30 mouse cellular contexts compared by ENCODE assay signal in the genomic region with DNA sequence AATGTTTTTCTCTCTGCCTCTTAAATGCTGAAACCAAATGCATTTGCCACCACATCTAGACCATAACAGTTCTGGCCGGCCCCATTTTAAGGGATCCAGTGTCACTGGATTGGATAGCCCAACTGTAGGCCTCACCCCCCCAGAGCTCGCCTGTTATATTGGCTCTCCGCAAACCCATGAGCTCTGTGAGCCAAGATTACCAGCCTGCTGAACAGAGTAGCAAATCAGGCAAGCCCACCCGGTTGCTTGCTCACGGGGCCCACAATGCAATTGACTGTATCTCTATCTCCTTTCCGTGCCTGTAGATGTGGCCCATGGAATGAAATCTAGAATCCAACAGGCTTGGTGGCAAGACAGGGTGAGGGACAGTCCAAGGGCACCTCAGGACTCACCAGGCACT. TPM values are rescaled to one million over a fixed set of nuclear protein-coding genes. Genes with fewer than 3 reads are reported as not detected.
"Had no signal": no experiment of that assay in that cellular context is flagged by ENCODE, and none has a peak within 500 bp of the region (broad histone marks: within the 10 kb centered on the region; RNA-seq: fewer than 3 reads in every experiment).

No protein-coding gene starts in this region.

- H3K27me3 ChIP-seq: kidney, embryonic 15.5 days had no signal

- H3K36me3 ChIP-seq: heart, embryonic 15.5 days; hindbrain, embryonic 15.5 days; liver, embryonic 15.5 days had no signal

- H3K9ac ChIP-seq: heart, embryonic 13.5 days; heart, embryonic 15.5 days; hindbrain, embryonic 13.5 days; hindbrain, embryonic 15.5 days; kidney, embryonic 15.5 days; limb, embryonic 13.5 days; limb, embryonic 15.5 days; liver, embryonic 15.5 days had no signal

- H3K4me2 ChIP-seq: heart, embryonic 11.5 days; heart, embryonic 13.5 days; heart, embryonic 15.5 days; hindbrain, embryonic 13.5 days; hindbrain, embryonic 15.5 days; kidney, embryonic 15.5 days; limb, embryonic 13.5 days; limb, embryonic 15.5 days; liver, embryonic 15.5 days had no signal

- H3K9me3 ChIP-seq: heart, embryonic 13.5 days; heart, embryonic 15.5 days; hindbrain, embryonic 13.5 days; hindbrain, embryonic 15.5 days; kidney, embryonic 15.5 days; limb, embryonic 13.5 days; limb, embryonic 15.5 days; liver, embryonic 15.5 days had no signal

- H3K27ac ChIP-seq: gastrocnemius, adult 2 months; heart, embryonic 13.5 days; heart, embryonic 15.5 days; hindbrain, embryonic 13.5 days; hindbrain, embryonic 15.5 days; hindbrain, postnatal 0 days; kidney, embryonic 15.5 days; kidney, postnatal 0 days; limb, embryonic 13.5 days; limb, embryonic 15.5 days; liver, embryonic 15.5 days had no signal

- ATAC-seq: hindbrain, postnatal 0 days; intestine, embryonic 16.5 days had no signal

- H3K4me3 ChIP-seq: gastrocnemius, adult 2 months; heart, embryonic 13.5 days; heart, embryonic 15.5 days; hindbrain, embryonic 13.5 days; hindbrain, embryonic 15.5 days; kidney, embryonic 15.5 days; limb, embryonic 13.5 days; limb, embryonic 15.5 days; liver, embryonic 15.5 days had no signal

- H3K4me1 ChIP-seq: hindbrain, embryonic 15.5 days; liver, embryonic 15.5 days had no signal

- DNase-seq: gastrocnemius, adult 2 months; gastrocnemius, postnatal 10 days; gastrocnemius, postnatal 25 days; heart, adult 18-20 months; heart, postnatal 14 days; heart, postnatal 36 days; kidney, adult 18-20 months; kidney, adult 8-10 months; kidney, postnatal 36 days; layer of hippocampus, adult 9-11 months; layer of hippocampus, postnatal 36 days; left cerebral cortex, postnatal 4 days had no signal

RNA-seq across cellular contexts. Expression of a gene that starts 6.9 kb away (rescaled TPM):
- total RNA-seq: hematopoietic stem cell, adult 5-6 weeks had no signal

RNA-seq across cellular contexts. Expression of a gene that starts 29.6 kb away (rescaled TPM):
- total RNA-seq: gastrocnemius, adult 2 months; gastrocnemius, postnatal 25 days; gastrocnemius, postnatal 4 days; heart, adult 18-20 months; heart, postnatal 14 days; heart, postnatal 36 days; hindbrain, postnatal 0 days had no signal
- polyA plus RNA-seq: heart, embryonic 11.5 days; heart, embryonic 13.5 days; heart, embryonic 15.5 days; heart, postnatal 0 days; hindbrain, embryonic 11.5 days; hindbrain, postnatal 0 days; intestine, embryonic 16.5 days; kidney, embryonic 15.5 days; kidney, postnatal 0 days; large intestine, adult 2 months; limb, embryonic 11.5 days; limb, embryonic 13.5 days; limb, embryonic 15.5 days; liver, embryonic 15.5 days had no signal
